Mouse (Mus musculus) mature B cell (primary cell): Measurements from ENCODE around the gene Olfr450.

Experiments used
- in situ Hi-C: fragments of 300-500 bp; cut with MboI; formaldehyde crosslinking; loops from 2 replicates; pipeline ENCODE4 v1.14.3; 2019

Olfr450 gene

DNA sequence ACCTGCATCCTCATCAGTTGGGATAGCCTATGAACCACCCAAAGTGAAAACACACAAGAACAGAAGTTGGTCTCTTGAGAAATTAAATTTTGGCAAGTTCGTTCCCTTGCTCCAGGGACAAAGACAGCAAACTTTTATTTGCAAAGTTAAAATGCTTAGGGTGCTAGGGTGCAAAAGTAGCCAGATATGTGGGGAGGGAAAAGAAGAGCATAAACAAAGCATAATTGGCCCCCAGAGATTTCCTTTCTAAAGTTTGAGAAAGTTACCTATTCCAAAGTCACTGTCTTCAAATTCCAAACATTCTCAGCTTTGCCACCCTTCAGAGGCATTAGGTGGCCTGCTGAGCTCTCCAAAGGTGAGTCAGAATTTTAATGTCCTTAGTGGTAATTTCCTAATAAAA lies at the start of gene Olfr450:
Gene Olfr450 (plus strand): TSS at position 301 of the 400 bp plus-strand sequence.
- in situ Hi-C loops, result no loop called here

- in situ Hi-C loops, result no loop called here
Measured at GRCm38 (mm10) chr6:42777066-42777465, 34.7 kb upstream of the Olfr450 start.

- in situ Hi-C loops, result no loop called here
Measured at GRCm38 (mm10) chr6:42784793-42785192, 26.9 kb upstream of the Olfr450 start, which contains the start of gene Olfr452. Olfr452 (plus strand) TSS chr6:42785093.

GRCm38 (mm10) chr6:42790247-42790948 lies 21.3 kb upstream of the Olfr450 start:
- in situ Hi-C loops, result no loop called here

DNA sequence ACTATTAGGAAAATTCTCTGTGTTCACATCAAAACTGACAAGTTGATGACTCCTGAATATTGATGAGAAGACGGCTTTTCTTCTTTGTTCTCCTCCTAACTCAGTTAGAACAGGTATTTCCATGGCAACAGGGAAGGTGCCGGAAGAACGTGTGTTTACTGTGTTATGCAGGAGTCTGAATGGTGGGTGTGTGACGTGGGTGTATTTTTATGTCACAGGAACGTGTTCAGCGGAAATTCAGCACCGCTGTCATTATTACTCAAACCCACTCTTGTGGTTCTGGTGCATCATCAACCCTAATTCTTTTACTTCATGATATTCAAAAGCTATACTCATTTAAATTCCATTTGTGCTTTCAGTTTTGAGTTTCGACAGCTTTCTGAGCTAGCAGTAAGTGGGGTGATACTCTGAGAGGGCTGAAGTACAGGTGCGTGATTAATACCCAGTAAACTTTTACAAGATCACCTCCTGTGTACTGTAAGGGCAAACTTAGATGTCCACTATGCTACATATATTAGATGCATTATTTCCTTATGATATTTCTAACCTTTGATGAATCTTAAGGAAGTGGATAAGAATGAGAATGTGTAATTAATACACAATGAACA lies 20.7 kb upstream of the Olfr450 start:
- in situ Hi-C loops, result no loop called here

DNA sequence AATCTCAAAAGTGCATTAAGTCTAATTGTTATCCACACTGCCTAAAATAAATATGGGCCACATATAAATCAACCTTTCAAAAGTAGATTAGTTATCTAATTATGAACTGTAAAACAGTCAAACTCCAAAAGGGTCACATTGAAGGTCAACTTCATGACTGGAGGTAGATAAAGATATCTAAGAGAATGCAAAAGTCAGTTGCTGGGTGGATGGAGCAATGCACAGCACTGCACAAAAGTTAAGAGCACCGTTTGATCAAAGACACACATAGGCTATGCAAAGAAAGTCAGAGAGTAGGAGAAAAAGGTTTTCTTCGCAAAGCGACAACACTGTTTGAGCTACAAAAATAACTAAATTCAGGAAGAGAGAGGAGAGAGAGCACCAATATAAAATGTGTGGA lies 16.8 kb upstream of the Olfr450 start:
- in situ Hi-C loops, result no loop called here

GRCm38 (mm10) chr6:42834084-42834483 lies 22.3 kb downstream of the Olfr450 start, which contains the start of gene Olfr449:
Olfr449 (plus strand) TSS chr6:42834384.
- in situ Hi-C loops, result no loop called here

GRCm38 (mm10) chr6:42860222-42860819 lies 48.6 kb downstream of the Olfr450 start:
- in situ Hi-C loops, result no loop called here
